Mouse (Mus musculus) spleen, embryonic (tissue): ENCODE results near the gene Lrrc15.

ENCODE experiments used
- CTCF ChIA-PET: fragments of 350-600 bp; sonication (Branson Sonifier 250); formaldehyde crosslinking; loops from one replicate; lab custom pipeline; 2022; lab: Charles Lee

The Lrrc15 gene

DNA sequence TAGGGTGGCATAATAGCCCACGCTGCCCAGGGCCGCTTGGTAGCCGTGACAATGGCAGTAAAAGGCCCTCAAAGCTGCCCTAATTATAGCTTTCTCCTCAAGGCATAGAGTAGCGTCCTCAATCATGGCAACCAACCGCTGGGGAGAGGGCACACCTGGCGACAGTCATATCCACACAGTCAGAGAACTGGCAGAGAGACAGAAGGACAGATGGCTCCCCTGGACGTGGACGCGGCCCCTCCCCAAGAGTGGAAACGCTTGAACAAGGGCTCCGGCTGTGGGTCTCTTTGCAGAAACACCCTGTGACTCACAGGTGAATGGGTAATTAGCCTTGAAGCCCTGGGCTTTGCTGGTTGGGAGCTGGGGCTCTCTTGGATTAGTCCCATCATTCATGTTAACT, 4.7 kb downstream of the Lrrc15 start:
- CTCF ChIA-PET: no interaction called here

GRCm38 (mm10) chr16:30275558-30276340, 7.3 kb downstream of the Lrrc15 start:
- CTCF ChIA-PET: no interaction called here

DNA sequence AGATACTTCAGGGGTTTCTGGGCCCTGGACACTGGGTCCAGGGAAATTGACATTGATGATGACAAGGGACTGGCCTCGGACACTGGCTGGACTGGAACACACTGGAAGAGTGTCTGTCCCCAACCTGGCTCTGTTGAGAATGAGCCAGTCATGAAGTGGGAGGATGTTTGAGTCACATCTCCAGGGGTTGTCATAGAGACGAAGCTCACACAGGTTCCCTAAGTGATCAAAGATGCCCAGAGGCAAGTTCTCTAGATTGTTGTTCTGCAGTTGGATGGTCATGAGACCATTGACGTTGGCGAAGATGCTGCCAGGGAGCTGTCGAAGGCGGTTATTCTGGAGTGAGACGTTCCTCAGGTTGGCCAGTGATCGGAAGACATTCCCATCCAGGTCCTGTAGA, 10.0 kb downstream of the Lrrc15 start:
- CTCF ChIA-PET: interaction anchor here (0.7 kb wide), 1 partner anchor 12 kb away, joined by 6 read pairs; no protein-coding TSS in a partner anchor

- CTCF ChIA-PET: interaction anchor here (0.7 kb wide), 2 partner anchors 13 to 84 kb away, joined by 3 to 6 read pairs; no protein-coding TSS in a partner anchor
Measured at GRCm38 (mm10) chr16:30271941-30272595, 11.0 kb downstream of the Lrrc15 start.

DNA sequence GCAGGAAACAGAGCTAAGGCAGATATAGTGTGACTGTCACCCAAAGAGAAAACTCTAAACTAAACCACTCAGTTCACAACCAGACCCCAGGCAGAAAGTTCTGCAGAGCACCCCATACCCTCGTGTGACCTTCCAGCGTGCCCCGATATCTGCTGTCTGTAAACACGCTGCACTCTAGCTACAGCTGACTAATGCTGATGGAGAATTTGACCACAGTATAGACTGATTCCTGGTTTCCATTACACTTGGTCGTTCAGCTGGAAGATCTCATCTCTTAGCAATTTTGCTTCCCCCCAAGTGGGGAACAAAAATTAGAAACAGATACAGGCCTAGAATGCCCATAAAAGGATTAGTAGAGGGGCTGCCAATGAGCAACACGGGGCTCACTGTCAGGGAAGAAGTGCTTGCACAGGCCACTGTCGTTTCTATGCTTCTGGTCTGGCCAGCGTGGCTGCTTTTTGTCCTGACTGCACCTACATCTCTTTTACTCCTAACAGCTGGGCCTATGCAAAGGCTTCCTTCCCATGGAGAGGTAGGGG, 11.8 kb downstream of the Lrrc15 start:
- CTCF ChIA-PET: no interaction called here

- CTCF ChIA-PET: no interaction called here
Measured at GRCm38 (mm10) chr16:30267359-30267758, 15.7 kb downstream of the Lrrc15 start, which contains the start of gene Cpn2. TSS of gene Cpn2 (minus strand) at chr16:30267499.

GRCm38 (mm10) chr16:30266561-30266960, 16.5 kb downstream of the Lrrc15 start:
- CTCF ChIA-PET: no interaction called here

GRCm38 (mm10) chr16:30265611-30266010, 17.4 kb downstream of the Lrrc15 start:
- CTCF ChIA-PET: no interaction called here

DNA sequence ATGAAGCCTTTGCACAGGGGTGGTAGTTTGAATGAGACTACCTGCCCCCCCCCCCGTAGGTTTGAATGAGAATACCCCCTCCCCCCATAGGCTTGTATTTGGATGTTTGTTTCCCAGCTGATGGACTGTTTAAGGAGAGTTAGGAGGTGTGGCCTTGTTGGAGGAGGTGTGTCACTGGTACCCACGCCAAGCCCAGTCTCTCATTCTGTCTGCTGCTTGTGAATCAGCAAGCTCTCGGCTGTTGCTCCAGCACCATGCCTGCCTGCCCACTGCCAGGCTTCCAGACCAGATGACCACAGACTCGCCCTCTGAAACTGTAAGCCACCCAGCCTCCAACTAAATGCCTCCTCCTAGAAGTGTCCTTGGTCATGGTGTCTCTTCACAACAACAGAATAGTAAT, 19.9 kb downstream of the Lrrc15 start:
- CTCF ChIA-PET: interaction anchor here (0.7 to 0.9 kb wide), 3 partner anchors 12 to 635 kb away, joined by 3 to 7 read pairs (median 4); no protein-coding TSS in a partner anchor

DNA sequence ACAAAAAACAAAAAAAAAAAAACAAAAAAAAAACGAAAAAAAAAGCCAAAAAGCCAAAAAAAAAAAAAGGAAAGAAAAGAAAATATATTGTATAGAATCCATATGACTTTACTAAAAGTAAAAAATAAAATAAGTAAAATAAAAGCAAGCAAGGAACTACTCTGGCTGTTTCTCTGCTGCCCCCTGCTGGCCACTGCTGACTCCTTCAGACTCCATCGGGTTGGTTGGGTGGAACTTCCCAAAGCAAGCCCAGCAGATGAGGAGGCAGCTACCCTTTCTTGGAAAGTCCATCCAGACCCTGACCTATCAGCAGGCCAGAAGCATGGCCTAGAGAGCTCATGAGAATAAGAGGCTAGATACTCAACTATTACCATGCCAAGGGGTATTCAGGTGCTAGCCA, 20.4 kb downstream of the Lrrc15 start:
- CTCF ChIA-PET: interaction anchor here (0.6 to 0.9 kb wide), 5 partner anchors 18 to 1070 kb away, joined by 3 to 7 read pairs (median 6); no protein-coding TSS in a partner anchor

GRCm38 (mm10) chr16:30262157-30262556, 20.9 kb downstream of the Lrrc15 start:
- CTCF ChIA-PET: interaction anchor here (0.6 to 0.9 kb wide), 5 partner anchors 17 to 1070 kb away, joined by 3 to 7 read pairs (median 6); no protein-coding TSS in a partner anchor

DNA sequence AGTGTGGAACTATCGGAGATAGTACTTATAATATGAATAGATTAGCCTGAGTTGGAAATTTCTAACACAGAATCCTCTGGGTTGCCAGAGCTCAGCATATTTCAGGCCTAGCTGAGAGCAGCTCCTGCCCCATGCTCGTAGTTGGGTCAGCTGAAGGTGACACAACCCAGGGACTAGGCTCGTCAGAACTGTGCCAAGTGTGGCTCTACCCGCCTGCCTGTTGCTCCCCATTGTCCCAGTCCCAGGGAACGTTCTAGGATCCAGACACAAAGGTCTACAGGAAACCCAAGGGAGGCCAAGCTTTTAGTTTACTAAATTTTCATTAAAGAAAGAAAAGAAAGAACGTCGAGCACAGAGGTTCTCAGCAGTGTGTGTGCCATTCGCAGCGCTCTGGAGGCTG, 21.7 kb downstream of the Lrrc15 start:
- CTCF ChIA-PET: no interaction called here

DNA sequence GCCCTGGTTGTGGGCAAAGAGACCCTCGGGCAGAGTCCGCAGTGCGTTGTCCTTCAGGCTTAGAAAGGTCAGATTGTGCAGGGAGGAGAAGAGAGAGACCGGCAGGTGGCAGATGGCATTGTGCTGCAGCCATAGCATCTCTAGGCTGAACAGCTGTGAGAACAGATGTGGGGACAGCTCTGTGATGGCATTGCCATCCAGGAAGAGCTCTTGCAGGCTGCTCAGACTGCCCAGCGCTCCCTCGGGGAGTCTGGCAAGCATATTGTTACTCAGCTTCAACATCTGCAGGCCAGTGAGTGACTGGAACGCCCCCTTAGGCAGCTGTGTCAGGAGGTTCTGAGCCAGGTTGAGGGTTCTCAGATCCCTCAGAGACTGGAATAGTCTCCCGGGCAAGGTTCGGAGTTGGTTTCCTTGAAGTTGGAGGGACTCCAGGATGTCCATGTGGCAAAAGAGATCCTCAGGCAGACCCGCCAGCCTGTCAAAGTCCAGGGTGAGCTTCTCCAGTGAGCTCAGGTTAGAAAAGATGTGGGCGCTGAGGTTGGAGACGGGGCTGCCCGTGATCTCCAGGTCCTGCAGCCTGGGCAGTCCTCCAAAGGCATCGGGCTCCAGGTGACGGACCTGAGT, 22.9 kb downstream of the Lrrc15 start:
- CTCF ChIA-PET: no interaction called here

GRCm38 (mm10) chr16:30259444-30259843, 23.6 kb downstream of the Lrrc15 start:
- CTCF ChIA-PET: no interaction called here

- CTCF ChIA-PET: no interaction called here
Measured at GRCm38 (mm10) chr16:30258441-30258840, 24.6 kb downstream of the Lrrc15 start.

GRCm38 (mm10) chr16:30257718-30258117, 25.3 kb downstream of the Lrrc15 start:
- CTCF ChIA-PET: no interaction called here

DNA sequence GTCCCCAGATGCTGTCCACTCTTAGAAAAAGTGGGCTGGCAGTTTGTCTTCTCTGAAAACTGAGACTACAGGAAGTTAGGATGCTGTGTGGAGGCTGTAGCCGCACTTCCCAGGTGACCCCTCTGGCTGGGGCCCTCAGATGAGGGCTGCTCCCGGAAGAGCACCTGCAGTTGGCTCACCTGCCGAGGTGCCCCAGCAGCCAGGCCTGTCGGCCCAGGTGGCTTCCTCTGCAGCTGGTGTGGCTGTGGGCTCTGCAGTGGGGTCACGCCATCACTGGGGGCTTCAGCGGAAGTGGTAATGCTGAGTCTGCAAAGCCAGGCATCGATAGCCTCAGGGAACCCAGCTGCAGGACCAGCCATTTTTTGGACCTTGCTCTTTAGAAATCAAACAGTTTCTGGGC, 28.0 kb downstream of the Lrrc15 start:
- CTCF ChIA-PET: no interaction called here

GRCm38 (mm10) chr16:30253900-30254299, 29.2 kb downstream of the Lrrc15 start:
- CTCF ChIA-PET: interaction anchor here (0.7 kb wide), 1 partner anchor 13 kb away, joined by 3 read pairs; no protein-coding TSS in a partner anchor

DNA sequence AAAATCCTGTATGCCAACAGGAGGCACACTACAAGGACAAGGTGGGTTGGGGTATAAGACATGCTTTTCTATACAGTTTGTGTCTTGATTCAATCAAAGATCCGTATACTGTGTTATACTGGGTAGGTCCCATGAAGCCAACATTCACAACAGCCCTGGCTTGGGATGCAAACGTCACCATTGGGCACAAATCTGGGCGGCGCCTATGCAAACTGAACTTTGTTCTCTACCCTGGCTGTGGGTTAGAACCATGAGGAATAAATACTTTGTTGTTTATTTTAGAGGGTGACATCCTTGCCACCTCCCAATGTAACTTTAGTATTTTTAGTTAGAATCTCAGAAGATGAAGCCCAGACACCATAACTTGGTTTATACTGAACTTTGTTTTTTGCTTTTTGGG, 29.7 kb downstream of the Lrrc15 start:
- CTCF ChIA-PET: no interaction called here

DNA sequence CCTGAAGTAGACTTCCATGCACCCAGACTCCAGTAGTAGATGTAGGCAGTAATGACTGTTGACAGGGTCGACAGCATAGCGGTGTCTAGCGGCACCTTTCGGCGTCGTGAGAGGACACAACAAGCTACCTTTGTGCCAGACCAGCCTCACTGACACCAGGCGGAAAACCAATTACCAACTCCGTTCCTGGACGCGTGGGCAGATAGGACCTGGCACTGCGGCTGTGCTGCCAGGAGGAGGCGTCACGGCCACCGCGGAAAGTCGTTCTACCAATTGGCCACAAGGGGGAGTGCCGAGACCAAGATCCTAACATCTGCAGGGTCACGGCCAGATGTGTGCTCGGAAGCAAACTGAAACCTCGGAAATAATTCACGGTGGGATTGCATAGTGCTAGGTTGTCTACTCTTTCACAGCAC, 31.0 kb downstream of the Lrrc15 start:
- CTCF ChIA-PET: no interaction called here

DNA sequence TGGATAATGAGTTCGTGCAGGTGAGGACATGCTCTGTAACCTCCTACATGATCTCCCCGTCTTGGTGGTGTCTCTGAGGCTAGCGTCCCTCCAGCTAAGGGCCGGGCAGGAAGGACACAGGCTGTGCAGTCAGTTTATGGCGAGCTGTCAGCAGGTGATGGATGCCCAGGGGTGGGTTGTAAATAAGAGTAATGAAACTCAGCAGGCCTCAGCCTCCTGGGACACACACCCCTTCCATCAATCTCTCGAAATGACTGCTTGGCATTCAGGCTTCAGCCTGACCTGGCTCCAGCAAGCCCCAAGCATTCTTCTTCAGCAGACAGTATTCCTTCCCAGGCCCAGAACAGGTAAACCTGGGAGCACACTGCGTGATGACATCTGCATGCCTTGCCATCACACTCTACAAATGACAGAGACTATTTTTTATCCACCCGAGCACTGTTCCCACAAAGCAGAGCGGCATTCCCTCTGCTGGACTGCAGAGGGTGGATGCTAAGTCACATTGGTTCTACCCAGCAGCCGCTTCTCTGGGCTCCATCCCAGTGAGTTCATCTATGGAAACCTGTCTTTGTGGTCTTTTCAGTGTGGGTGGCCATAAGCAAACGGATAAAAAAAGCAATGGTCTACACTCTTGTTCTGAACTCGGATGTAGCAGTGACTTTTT, 38.9 kb downstream of the Lrrc15 start:
- CTCF ChIA-PET: no interaction called here
